Mouse (Mus musculus): Measurements from ENCODE around the gene Tcf25.

DNA sequence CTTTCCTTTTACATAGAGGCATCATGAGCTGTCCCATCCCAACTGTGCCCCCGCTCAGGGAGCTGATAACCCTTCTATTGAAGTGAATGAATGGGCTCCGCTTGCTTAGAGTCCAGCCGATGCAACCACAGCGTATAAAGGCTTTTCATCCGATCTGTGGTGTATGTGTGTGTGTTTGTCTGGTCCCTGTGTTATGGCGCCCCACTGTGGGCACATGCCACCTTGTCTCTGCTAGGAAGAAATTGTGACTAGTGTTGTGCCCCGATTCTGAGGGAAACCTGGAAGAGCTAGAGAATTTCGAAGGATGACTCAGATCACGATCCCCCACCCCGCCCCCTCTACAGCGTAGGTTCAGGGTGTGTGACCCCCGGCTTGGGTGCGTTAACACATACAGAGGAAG lies 20.8 kb upstream of the Tcf25 start:
- TF ChIP-seq POLR2A (IDR thresholded peaks at IDR 0.05; ENCODE audit: low read depth, low read length), result no peak
- TF ChIP-seq CTCF (IDR thresholded peaks at IDR 0.05; ENCODE audit: borderline replicate concordance, insufficient read depth, low read length), result peak; percentile 85; the same call in 1 of the 2 replicates
